23 mouse cellular contexts compared by ENCODE assay signal in genomic region chr12:117527889-117528288, GRCm38 (mm10). TPM values are rescaled to one million over a fixed set of nuclear protein-coding genes. Genes with fewer than 3 reads are reported as not detected.
DNase-seq lines count a peak whose midpoint lies in the region; ATAC-seq lines count a peak whose summit lies in the region.
"Had no signal": no experiment of that assay in that cellular context is flagged by ENCODE, and none has a peak within 500 bp of the region (broad histone marks: within the 10 kb centered on the region; RNA-seq: fewer than 3 reads in every experiment).

No protein-coding gene starts in this region.

- no peak overlapping the region for H3K27ac ChIP-seq in hindbrain, embryonic 16.5 days (ENCODE audit: low read depth, low read length)
- no peak overlapping the region for H3K27ac ChIP-seq in hindbrain, embryonic 14.5 days
- H3K27ac ChIP-seq: hindbrain, embryonic 10.5 days; liver, embryonic 13.5 days had no signal

- H3K9me3 ChIP-seq in hindbrain, embryonic 16.5 days (ENCODE audit: control insufficient read depth, low read length): no peaks in the 10 kb centered on the region
- no peaks in the 10 kb centered on the region for H3K9me3 ChIP-seq in hindbrain, embryonic 14.5 days (ENCODE audit: control insufficient read depth, low read length)
- H3K9me3 ChIP-seq: heart, embryonic 12.5 days; hindbrain, embryonic 10.5 days; liver, embryonic 13.5 days had no signal

- no peak overlapping the region for H3K4me3 ChIP-seq in hindbrain, embryonic 16.5 days (ENCODE audit: low read length)
- H3K4me3 ChIP-seq in hindbrain, embryonic 14.5 days (replicated peaks; ENCODE audit: low read length): no peak overlapping the region
- H3K4me3 ChIP-seq: heart, embryonic 12.5 days; hindbrain, embryonic 10.5 days; liver, embryonic 13.5 days had no signal

- no peak for DNase-seq in hindbrain, embryonic 14.5 days (ENCODE audit: low spot score)
- DNase-seq in right cerebral cortex, adult 18-20 months: peak; percentile 53
- no peak for DNase-seq in right cerebral cortex, adult 2 months (ENCODE audit: low spot score in 2 of 2)
- DNase-seq in left cerebral cortex, postnatal 36 days (ENCODE audit: low spot score in 2 of 2): peak; percentile 33 to 44
- DNase-seq: adrenal gland, postnatal 10 days; cerebellum, adult 8-10 months; gastrocnemius, postnatal 14 days; heart, postnatal 10 days; kidney, postnatal 25 days; liver, embryonic 13.5 days; lung, adult 2 months; lung, postnatal 14 days; retina, postnatal 1 day; spleen, adult 18-20 months had no signal

- intact Hi-C loops in left cerebral cortex, postnatal 36 days (cut with DNase I): no loop called here

- peaks cover 2% of the 10 kb centered on the region for H3K27me3 ChIP-seq in hindbrain, embryonic 16.5 days (replicated peaks; ENCODE audit: control insufficient read depth, insufficient read depth, low read length)
- peaks cover 12% of the 10 kb centered on the region for H3K27me3 ChIP-seq in hindbrain, embryonic 14.5 days (ENCODE audit: control insufficient read depth, insufficient read depth, low read length)
- H3K27me3 ChIP-seq: heart, embryonic 12.5 days had no signal

- ATAC-seq in hindbrain, embryonic 16.5 days: 0 out of 2 replicates have a peak, but pooled peaks have one; percentile 6
- ATAC-seq in hindbrain, embryonic 14.5 days (ENCODE audit: low FRiP score): no peak
- no peak for ATAC-seq in monocyte, adult 5-6 weeks (replicated peaks; ENCODE audit: insufficient number of reproducible peaks, low FRiP score, low TSS enrichment, poor library complexity, severe bottlenecking)
- ATAC-seq in erythroid progenitor cell, adult 5-6 weeks (replicated peaks; ENCODE audit: low FRiP score, poor library complexity, severe bottlenecking): no peak
- ATAC-seq: activated CD4-positive, CD25-positive, alpha-beta regulatory T cell, adult 4 months; intestine, postnatal 0 days had no signal

- no peaks in the 10 kb centered on the region for H3K4me1 ChIP-seq in hindbrain, embryonic 16.5 days (ENCODE audit: control insufficient read depth, insufficient read depth, low read depth, low read length)
- peaks cover 6% of the 10 kb centered on the region; the same call in 1 of the 2 replicates for H3K4me1 ChIP-seq in hindbrain, embryonic 14.5 days (replicated peaks; ENCODE audit: control insufficient read depth, insufficient read depth, low read length)
- H3K4me1 ChIP-seq: heart, embryonic 12.5 days; hindbrain, embryonic 10.5 days; liver, embryonic 13.5 days had no signal

- no peak overlapping the region for H3K4me2 ChIP-seq in hindbrain, embryonic 16.5 days (ENCODE audit: low read length)
- H3K4me2 ChIP-seq in hindbrain, embryonic 14.5 days (replicated peaks): no peak overlapping the region
- H3K4me2 ChIP-seq: heart, embryonic 12.5 days; liver, embryonic 13.5 days; midbrain, embryonic 11.5 days had no signal

- no peaks in the 10 kb centered on the region for H3K36me3 ChIP-seq in hindbrain, embryonic 16.5 days (ENCODE audit: control insufficient read depth, insufficient read depth, low read length)
- H3K36me3 ChIP-seq in hindbrain, embryonic 14.5 days (replicated peaks; ENCODE audit: control insufficient read depth, insufficient read depth): no peaks in the 10 kb centered on the region
- H3K36me3 ChIP-seq: heart, embryonic 12.5 days; hindbrain, embryonic 10.5 days; liver, embryonic 13.5 days had no signal

- H3K9ac ChIP-seq in hindbrain, embryonic 16.5 days (ENCODE audit: low read depth, low read length): no peak overlapping the region
- no peak overlapping the region for H3K9ac ChIP-seq in hindbrain, embryonic 14.5 days
- H3K9ac ChIP-seq: heart, embryonic 12.5 days; liver, embryonic 13.5 days had no signal

- WGBS in hindbrain, embryonic 16.5 days: 53% methylated on average over 3 of the region's 3 CpGs
- 66% methylated on average over 3 of the region's 3 CpGs for whole genome bisulfite sequencing in hindbrain, embryonic 14.5 days

RNA-seq across cellular contexts. Expression of gene Rapgef5, which starts 11.6 kb away (rescaled TPM):
- polyA plus RNA-seq in hindbrain, embryonic 16.5 days (2015; fragmentation: Nextera tagmentation; extraction: Ambion mirVana): 31.9 and 35.4 TPM in 2 replicates
- polyA plus RNA-seq in hindbrain, embryonic 14.5 days (2014; fragmentation: Nextera tagmentation; extraction: Ambion mirVana): 38.3 and 45.8 TPM in 2 replicates
- total RNA-seq in left cerebral cortex, postnatal 36 days (2021): 100 to 1,000 TPM; 156 to 162 TPM
- total RNA-seq in monocyte, adult 5-6 weeks (2017): 1.7 to 3.5 TPM (median 2.7 TPM) in 3 replicates
- total RNA-seq in erythroid progenitor cell, adult 5-6 weeks (2015; ENCODE audit: low replicate concordance): 0.36 TPM in 1 of 2 replicates, not detected in the other
- 0.13 and 0.23 TPM in 2 replicates for total RNA-seq in erythroid progenitor cell, adult 5-6 weeks (2017; ENCODE audit: low replicate concordance)
- total RNA-seq: MEL had no signal

Comparison
In these comparisons a context has a peak if more than half of its experiments do, and no peak if none do; other contexts are left out.
1. DNase-seq: peak in right cerebral cortex, adult 18-20 months (single experiment) and left cerebral cortex, postnatal 36 days (2 of 2); none in hindbrain, embryonic 14.5 days (single experiment) and right cerebral cortex, adult 2 months (0 of 2).
2. RNA of gene Rapgef5, which starts 11.6 kb away (total RNA-seq): 156 to 162 TPM in left cerebral cortex, postnatal 36 days; 1.7 to 3.5 TPM in monocyte, adult 5-6 weeks and 0.13 to 0.36 TPM in erythroid progenitor cell, adult 5-6 weeks; every median in the first group is over 10 times any median in the second.